Mouse (Mus musculus) forebrain, embryonic 12.5 days (tissue): ENCODE results near the gene Dhx32. TPM values are rescaled to one million over a fixed set of nuclear protein-coding genes. Genes with fewer than 3 reads are reported as not detected.

ENCODE experiments used
- ATAC-seq: fragments of 200-750 bp; cut with Nextera tagmentation; 2 replicates; pipeline ENCODE4 v1.8.0; 2017; ENCODE audit warnings: moderate TSS enrichment; ENCODE audit not compliant: low FRiP score
- H3K27ac ChIP-seq: fragments of 300-500 bp; sonication (generic); 2 replicates; pipeline ENCODE4 v1.5.1; 2016; ENCODE audit warnings: mild to moderate bottlenecking
- H3K27me3 ChIP-seq: fragments of 300-500 bp; sonication (generic); 2 replicates; pipeline ENCODE4 v1.6.1; 2016; ENCODE audit warnings: mild to moderate bottlenecking
- H3K36me3 ChIP-seq: fragments of 300-500 bp; sonication (generic); replicated peaks from 2 replicates; pipeline ENCODE4 v1.6.1; 2016; ENCODE audit warnings: mild to moderate bottlenecking
- H3K4me1 ChIP-seq: fragments of 300-500 bp; sonication (generic); 2 replicates; pipeline ENCODE4 v1.6.1; 2016
- H3K4me2 ChIP-seq: fragments of 300-500 bp; sonication (generic); 2 replicates; pipeline ENCODE4 v1.6.1; 2016; ENCODE audit warnings: mild to moderate bottlenecking, moderate library complexity
- H3K4me3 ChIP-seq: fragments of 300-500 bp; sonication (generic); replicated peaks from 2 replicates; pipeline ENCODE4 v1.5.1; 2016; ENCODE audit warnings: mild to moderate bottlenecking
- H3K9ac ChIP-seq: fragments of 300-500 bp; sonication (generic); 2 replicates; pipeline ENCODE4 v1.6.1; 2016; ENCODE audit warnings: mild to moderate bottlenecking
- H3K9me3 ChIP-seq: fragments of 300-500 bp; sonication (generic); 2 replicates; pipeline ENCODE4 v1.6.1; 2016
- WGBS: fragments of 180-500 bp; shearing (Covaris S2); methylation state at CpG from one replicate; pipeline ENCODE4 v1.1.7; 2016; 5-methylcytosine and 5-hydroxymethylcytosine counted together
- polyA plus RNA-seq: library from polyadenylated mRNA; unstranded; fragments of >200 nt; fragmentation: Nextera tagmentation; extraction: Ambion mirVana; gene quantifications from 2 replicates; pipeline ENCODE4 v1.2.1, GENCODE M21; 2016

Dhx32 gene
- polyA plus RNA-seq, 1 experiment from 2014 or later = 55.7 TPM

DNA sequence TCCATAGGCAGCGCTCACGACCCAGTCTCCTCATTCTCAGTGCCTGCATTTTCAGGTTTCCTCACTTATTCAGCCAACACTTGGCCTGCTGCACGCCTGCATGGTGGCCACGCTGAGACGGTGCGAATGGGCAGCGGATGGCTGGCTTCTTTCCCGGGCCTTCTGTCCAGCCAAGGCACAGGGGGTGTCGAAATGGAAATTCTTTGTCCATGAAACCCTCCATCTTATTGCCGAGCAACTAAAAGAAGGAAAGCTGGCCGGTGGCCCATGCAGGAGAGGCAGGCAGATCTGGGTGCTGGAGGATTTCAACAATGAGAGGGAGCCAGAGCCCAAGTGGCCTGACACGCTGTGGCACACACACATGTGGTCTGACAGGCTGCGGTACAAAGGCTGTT is 16.7 kb downstream of the Dhx32 start:
- peak overlapping the region; percentile 4; the same call in 1 of the 2 replicates for H3K9ac ChIP-seq
- 0 out of 2 replicates have a peak, but pooled peaks cover 3% of the 10 kb centered on the region for H3K9me3 ChIP-seq
- H3K27me3 ChIP-seq = no peaks in the 10 kb centered on the region
- WGBS = 69% methylated on average over 13 of the region's 13 CpGs
- H3K4me2 ChIP-seq = no peak overlapping the region
- peak overlapping the region; percentile 69 for H3K27ac ChIP-seq
- H3K36me3 ChIP-seq = no peaks in the 10 kb centered on the region
- H3K4me3 ChIP-seq = no peak overlapping the region
- peaks cover 18% of the 10 kb centered on the region for H3K4me1 ChIP-seq
- peak; percentile 58; the same call in 1 of the 2 replicates for ATAC-seq

DNA sequence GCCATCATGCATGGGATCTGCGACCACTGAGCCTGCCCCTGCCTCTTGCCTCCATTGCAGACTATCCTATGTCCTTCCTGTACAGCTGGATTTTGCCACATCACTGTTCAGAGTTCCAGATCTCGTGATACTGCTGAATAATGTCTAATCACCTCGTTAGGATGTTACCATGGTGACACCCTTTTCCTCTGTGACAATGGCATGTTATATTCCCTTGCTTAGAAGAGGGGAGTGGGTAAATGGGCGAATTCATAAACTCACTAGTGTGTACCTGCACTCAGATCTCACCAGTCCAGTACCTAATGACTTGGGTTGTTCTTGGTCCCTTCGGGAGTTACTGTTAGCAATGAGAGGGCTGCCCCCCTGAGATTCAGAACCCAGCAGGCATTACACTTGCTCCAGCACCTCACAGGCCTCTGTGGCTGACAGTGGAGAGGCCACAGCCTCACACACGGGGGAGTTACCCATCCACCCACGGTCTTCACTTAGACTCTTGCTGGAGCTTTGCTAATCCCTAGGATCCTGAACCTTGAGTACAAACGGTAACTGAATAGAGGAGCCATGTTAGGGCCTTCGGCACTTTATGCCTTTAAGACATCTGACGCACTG is 17.2 kb downstream of the Dhx32 start:
- peak overlapping the region; percentile 4; the same call in 1 of the 2 replicates for H3K9ac ChIP-seq
- H3K36me3 ChIP-seq = no peaks in the 10 kb centered on the region
- no peaks in the 10 kb centered on the region for H3K27me3 ChIP-seq
- H3K9me3 ChIP-seq = 0 out of 2 replicates have a peak, but pooled peaks cover 3% of the 10 kb centered on the region
- whole genome bisulfite sequencing = 48% methylated on average over 10 of the region's 10 CpGs
- H3K4me1 ChIP-seq = peaks cover 18% of the 10 kb centered on the region
- peak; percentile 44; the same call in 1 of the 2 replicates for ATAC-seq
- H3K27ac ChIP-seq = peak overlapping the region; percentile 69
- H3K4me2 ChIP-seq = no peak overlapping the region
- H3K4me3 ChIP-seq = no peak overlapping the region

DNA sequence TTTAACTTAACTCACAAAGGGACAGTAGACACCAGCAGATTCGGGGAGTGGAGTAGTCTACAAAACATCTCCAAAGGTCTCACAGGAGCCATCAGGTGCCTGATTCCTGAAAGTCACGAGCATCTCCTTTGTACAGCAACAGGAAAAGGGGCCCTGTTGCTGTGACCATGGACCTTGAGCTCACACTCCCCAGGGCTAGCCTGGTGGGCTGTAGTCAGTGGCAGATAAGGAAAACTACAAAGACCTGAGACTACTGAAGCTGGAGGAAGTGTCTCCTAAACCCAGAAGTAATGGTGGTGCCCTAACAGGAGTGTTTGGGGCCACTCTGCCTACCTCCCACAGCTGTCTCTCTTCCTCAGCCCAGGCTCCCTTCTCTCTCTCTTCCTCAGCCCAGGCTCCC is 18.1 kb downstream of the Dhx32 start:
- no peak overlapping the region for H3K4me3 ChIP-seq
- no peak overlapping the region for H3K9ac ChIP-seq
- 78% methylated on average over 2 of the region's 2 CpGs for WGBS
- H3K4me2 ChIP-seq = no peak overlapping the region
- H3K27ac ChIP-seq = no peak overlapping the region
- no peaks in the 10 kb centered on the region for H3K36me3 ChIP-seq
- ATAC-seq = no peak
- H3K9me3 ChIP-seq = 0 out of 2 replicates have a peak, but pooled peaks cover 3% of the 10 kb centered on the region
- H3K4me1 ChIP-seq = peaks cover 25% of the 10 kb centered on the region
- H3K27me3 ChIP-seq = no peaks in the 10 kb centered on the region

DNA sequence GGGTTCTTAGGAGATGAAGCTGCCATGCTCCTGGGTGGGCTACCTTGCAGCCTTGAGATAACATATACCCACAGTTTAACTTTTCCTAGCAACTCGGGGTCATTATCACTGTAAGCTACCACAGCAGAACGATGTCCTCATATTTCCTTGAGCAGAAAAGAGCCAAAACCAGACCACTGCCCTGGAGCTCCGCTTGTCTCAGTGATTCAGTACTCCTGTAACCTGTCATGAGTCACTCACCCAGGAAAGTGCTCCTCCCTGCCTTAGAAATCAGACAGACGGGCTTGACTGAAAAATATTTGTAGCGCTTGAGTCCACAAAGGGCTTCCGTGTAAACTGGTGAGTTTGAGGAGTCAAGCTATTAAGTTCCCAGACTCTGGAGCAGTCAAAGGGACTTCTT is 19.8 kb downstream of the Dhx32 start:
- Histone ChIP-seq H3K27ac (no peak overlapping the region), H3K4me3 (no peak overlapping the region)
- WGBS = 92% methylated on average over 6 of the region's 6 CpGs

DNA sequence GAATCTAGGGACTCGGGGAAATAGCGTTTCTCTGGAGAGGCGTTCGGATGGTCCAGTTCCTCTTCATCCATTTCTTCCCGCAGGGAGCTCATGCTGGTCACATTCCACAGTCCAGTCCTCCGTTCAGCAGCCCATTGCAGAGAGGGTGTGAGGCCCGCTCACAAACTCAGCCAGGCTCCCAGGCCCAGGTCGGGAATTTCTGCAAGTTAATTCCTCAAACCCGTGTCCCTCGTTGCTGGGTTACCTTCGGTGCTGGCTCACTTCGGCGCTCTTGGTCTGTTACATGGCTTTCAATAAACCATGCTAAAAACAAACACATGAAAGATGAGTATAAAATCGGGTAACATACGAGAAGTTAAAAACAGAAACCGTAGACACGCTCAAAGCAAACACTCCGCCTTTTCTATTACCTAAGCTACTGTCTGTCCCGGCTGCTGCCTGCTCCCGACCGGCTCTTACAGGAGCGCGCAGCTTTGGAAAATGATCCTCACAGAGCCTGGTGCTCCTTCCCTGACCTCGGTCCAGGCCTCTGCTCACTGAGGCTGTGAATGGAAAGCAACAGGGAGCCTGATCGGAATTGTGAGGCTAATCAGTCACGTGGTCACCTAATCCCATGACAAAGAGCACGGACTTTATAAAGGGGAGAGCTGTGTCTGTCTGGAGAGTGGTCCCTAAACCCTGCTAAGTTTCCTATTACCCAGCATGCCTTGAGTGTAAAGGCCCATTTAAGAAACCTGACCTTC is 22.7 kb downstream of the Dhx32 start:
- Histone ChIP-seq H3K4me1 (peaks cover 38% of the 10 kb centered on the region), H3K9me3 (0 out of 2 replicates have a peak, but pooled peaks cover 3% of the 10 kb centered on the region)

More for the DNA sequence above, 19.8 kb downstream of the Dhx32 start:
- Histone ChIP-seq H3K27me3 (no peaks in the 10 kb centered on the region), H3K4me2 (no peak overlapping the region), H3K9me3 (0 out of 2 replicates have a peak, but pooled peaks cover 3% of the 10 kb centered on the region), H3K36me3 (no peaks in the 10 kb centered on the region), H3K4me1 (peaks cover 39% of the 10 kb centered on the region), H3K9ac (no peak overlapping the region)
- no peak for ATAC-seq

DNA sequence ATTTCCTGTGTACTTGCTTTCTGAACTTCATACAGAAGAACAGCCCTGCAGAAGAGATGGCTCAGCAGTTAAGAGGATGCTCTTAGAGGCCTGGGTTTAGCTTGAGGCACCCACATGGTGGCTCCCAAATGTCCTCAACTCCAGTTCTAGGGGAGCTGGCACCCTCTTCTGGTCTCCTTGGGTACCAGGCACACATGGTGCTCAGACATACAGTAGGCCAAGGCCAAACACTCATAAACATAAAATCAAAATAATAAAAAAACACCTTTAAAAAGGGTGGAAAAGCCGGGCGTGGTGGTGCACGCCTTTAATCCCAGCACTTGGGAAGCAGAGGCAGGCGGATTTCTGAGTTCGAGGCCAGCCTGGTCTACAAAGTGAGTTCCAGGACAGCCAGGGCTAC is 23.8 kb downstream of the Dhx32 start:
- 0 out of 2 replicates have a peak overlapping the region, but pooled peaks have one; percentile 21 for H3K4me3 ChIP-seq
- 69% methylated on average over 5 of the region's 5 CpGs for WGBS
- H3K9me3 ChIP-seq = 0 out of 2 replicates have a peak, but pooled peaks cover 3% of the 10 kb centered on the region
- ATAC-seq = no peak
- no peak overlapping the region for H3K9ac ChIP-seq
- peaks cover 3% of the 10 kb centered on the region; the same call in 1 of the 2 replicates for H3K36me3 ChIP-seq
- no peak overlapping the region; the same call in 1 of the 2 replicates for H3K27ac ChIP-seq
- H3K4me2 ChIP-seq = peak overlapping the region; percentile 57
- no peaks in the 10 kb centered on the region for H3K27me3 ChIP-seq
- peaks cover 36% of the 10 kb centered on the region for H3K4me1 ChIP-seq

More for the DNA sequence above, 22.7 kb downstream of the Dhx32 start:
- Histone ChIP-seq H3K4me2 (peak overlapping the region; percentile 57), H3K36me3 (no peaks in the 10 kb centered on the region), H3K9ac (peak overlapping the region; percentile 59), H3K27ac (peak overlapping the region; percentile 95), H3K27me3 (no peaks in the 10 kb centered on the region), H3K4me3 (peak overlapping the region; percentile 36)
- peak; percentile 93 for ATAC-seq
- WGBS = 1% methylated on average over 27 of the region's 27 CpGs

DNA sequence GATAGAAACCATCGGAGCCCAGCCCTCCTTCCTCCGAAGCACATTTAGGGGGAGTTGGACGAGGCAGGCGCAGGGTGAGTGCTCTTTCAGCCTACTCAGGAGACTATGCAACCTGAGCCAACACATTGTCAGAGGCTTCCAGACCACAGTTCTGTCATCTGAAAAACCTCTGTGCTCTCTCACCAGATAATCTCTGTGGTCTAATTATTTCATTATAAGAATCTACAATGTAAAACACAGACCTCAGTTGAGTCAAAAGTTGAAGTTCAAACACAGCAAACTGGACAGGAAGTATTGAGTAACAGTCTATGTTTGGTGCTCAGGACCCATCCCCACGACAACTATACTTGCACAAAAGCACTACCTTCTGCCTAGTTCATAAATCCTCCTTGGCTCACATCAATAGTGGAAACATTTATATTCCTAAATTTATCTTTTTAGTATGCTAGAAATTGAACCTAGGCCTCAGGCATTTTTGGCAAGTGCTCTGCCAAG is 24.5 kb downstream of the Dhx32 start:
- no peak for ATAC-seq
- Histone ChIP-seq H3K9ac (no peak overlapping the region; the same call in 1 of the 2 replicates), H3K27ac (peak overlapping the region; percentile 9; the same call in 1 of the 2 replicates), H3K4me3 (peak overlapping the region; percentile 21), H3K36me3 (peaks cover 3% of the 10 kb centered on the region; the same call in 1 of the 2 replicates), H3K4me2 (peak overlapping the region; percentile 57), H3K27me3 (no peaks in the 10 kb centered on the region), H3K4me1 (peaks cover 36% of the 10 kb centered on the region), H3K9me3 (0 out of 2 replicates have a peak, but pooled peaks cover 3% of the 10 kb centered on the region)
- 15% methylated on average over 5 of the region's 5 CpGs for WGBS

DNA sequence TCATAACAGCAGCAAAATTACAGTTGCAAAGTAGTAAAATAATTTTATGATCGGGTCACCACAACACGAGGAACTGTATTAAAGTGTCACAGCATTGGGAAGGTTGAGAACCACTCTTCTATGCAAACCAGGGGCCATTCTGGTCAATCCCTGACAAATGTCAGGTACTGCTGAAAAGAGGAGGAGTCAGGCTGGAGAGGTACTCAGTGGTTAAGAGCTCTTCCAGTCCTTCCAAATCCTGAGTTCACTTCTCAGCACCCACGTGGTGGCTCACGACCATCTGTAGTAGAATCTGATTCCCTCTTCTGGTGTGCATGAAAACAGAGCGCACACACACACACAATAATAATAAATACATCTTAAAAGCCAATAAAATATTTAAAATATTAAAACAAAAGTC is 31.4 kb downstream of the Dhx32 start:
- no peak overlapping the region for H3K9ac ChIP-seq
- WGBS = 87% methylated on average over 5 of the region's 5 CpGs
- no peak overlapping the region for H3K27ac ChIP-seq
- peaks cover 4% of the 10 kb centered on the region for H3K4me1 ChIP-seq
- H3K36me3 ChIP-seq = peaks cover 23% of the 10 kb centered on the region
- H3K9me3 ChIP-seq = no peaks in the 10 kb centered on the region
- no peak overlapping the region for H3K4me2 ChIP-seq
- H3K4me3 ChIP-seq = no peak overlapping the region
- ATAC-seq = no peak
- no peaks in the 10 kb centered on the region for H3K27me3 ChIP-seq

DNA sequence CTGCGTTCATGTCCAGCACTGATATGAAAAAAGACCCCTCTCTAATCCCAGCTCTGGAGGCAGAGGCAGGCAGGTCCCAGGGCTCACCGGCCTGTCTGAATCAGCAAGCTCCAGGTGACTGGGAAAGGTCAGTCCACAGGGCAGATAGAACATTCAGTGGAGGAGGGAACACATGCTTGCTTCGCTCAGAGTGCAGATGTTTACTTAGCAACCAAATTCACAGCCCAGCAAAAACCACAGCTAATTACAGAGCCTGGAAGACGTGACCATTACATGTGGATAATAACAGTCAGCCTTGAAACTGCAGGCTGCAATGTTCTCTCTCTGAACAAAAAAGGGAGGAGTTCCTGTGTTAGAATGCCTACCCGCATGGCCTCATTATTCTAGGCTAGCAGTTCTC is 31.9 kb downstream of the Dhx32 start:
- Histone ChIP-seq H3K36me3 (peaks cover 23% of the 10 kb centered on the region), H3K4me3 (no peak overlapping the region), H3K27ac (no peak overlapping the region), H3K4me1 (peaks cover 2% of the 10 kb centered on the region), H3K4me2 (no peak overlapping the region), H3K9ac (no peak overlapping the region), H3K9me3 (no peaks in the 10 kb centered on the region), H3K27me3 (no peaks in the 10 kb centered on the region)
- 58% methylated on average over 5 of the region's 5 CpGs for WGBS
- ATAC-seq = peak; percentile 27; the same call in 1 of the 2 replicates

DNA sequence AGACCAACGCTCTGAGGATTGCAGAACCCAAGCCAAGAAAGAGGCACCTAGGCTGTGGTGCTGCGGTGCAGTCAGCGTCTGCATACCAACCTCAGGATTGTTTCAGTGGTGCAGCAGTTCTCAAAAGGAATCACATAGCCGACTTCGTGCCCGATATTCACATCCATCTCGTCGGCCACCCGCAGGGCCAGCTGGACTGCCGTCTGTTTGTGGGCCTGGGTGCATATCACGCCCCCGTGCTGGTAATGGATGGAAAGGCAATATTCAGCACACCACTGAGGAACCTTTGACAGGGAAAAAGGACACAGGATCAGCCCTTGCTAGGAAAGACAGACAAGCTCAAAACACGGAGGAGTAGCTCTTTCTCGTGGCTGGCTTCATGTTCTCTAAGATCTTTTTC is 33.8 kb downstream of the Dhx32 start:
- Histone ChIP-seq H3K9ac (no peak overlapping the region), H3K27ac (no peak overlapping the region), H3K4me3 (no peak overlapping the region), H3K4me1 (no peaks in the 10 kb centered on the region; the same call in 1 of the 2 replicates), H3K36me3 (peaks cover 20% of the 10 kb centered on the region), H3K9me3 (no peaks in the 10 kb centered on the region), H3K27me3 (no peaks in the 10 kb centered on the region), H3K4me2 (no peak overlapping the region)
- 91% methylated on average over 14 of the region's 14 CpGs for WGBS
- no peak for ATAC-seq

DNA sequence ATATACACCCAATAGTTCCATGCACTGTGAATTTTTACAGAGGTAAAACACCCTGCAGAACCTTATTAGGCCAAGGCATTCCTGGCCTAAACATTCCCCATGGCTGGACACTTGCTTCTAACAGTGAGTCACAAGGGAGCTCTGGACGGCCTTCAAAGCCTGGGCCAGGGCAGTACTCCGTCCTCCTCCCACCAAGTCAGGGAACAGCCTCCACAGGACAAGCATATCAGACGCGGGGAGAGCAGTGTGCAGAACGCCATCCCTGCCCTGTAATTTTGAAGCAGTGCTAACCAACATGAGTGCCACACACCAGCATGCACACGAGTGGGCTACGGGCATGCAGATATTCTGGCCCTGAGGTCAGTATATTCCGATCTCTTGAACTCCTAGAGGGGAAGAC is 35.2 kb downstream of the Dhx32 start:
- Histone ChIP-seq H3K27me3 (no peaks in the 10 kb centered on the region), H3K4me1 (no peaks in the 10 kb centered on the region; the same call in 1 of the 2 replicates), H3K9ac (no peak overlapping the region), H3K27ac (no peak overlapping the region), H3K4me2 (no peak overlapping the region), H3K9me3 (no peaks in the 10 kb centered on the region), H3K36me3 (peaks cover 29% of the 10 kb centered on the region), H3K4me3 (no peak overlapping the region)
- ATAC-seq = no peak
- WGBS = 91% methylated on average over 8 of the region's 8 CpGs

DNA sequence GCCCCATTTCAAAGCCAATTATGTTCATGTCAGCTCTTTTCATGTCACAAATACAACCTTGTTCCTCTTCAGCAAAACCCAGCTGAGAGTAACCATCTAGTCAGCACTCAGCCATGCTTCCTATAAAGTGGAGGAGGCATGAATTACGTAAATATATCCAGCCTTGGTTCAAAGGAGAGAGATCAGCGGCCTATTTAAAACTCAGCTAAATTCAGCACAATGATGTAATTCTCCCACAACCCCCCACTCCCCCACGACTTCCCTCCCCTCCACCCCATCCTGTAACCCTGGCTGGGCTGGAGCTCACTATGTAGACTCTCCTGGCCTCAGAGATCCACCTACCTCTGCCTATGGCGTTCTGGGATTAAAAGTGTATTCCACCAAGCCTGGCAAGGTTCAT is 37.8 kb downstream of the Dhx32 start:
- 72% methylated on average over 4 of the region's 4 CpGs for WGBS
- H3K9ac ChIP-seq = no peak overlapping the region
- H3K9me3 ChIP-seq = no peaks in the 10 kb centered on the region
- H3K4me3 ChIP-seq = no peak overlapping the region
- no peak for ATAC-seq
- no peaks in the 10 kb centered on the region for H3K4me1 ChIP-seq
- no peak overlapping the region for H3K27ac ChIP-seq
- peaks cover 50% of the 10 kb centered on the region for H3K36me3 ChIP-seq
- no peaks in the 10 kb centered on the region for H3K27me3 ChIP-seq
- no peak overlapping the region for H3K4me2 ChIP-seq
